10 mouse cellular contexts compared by ENCODE assay signal in the genomic region with DNA sequence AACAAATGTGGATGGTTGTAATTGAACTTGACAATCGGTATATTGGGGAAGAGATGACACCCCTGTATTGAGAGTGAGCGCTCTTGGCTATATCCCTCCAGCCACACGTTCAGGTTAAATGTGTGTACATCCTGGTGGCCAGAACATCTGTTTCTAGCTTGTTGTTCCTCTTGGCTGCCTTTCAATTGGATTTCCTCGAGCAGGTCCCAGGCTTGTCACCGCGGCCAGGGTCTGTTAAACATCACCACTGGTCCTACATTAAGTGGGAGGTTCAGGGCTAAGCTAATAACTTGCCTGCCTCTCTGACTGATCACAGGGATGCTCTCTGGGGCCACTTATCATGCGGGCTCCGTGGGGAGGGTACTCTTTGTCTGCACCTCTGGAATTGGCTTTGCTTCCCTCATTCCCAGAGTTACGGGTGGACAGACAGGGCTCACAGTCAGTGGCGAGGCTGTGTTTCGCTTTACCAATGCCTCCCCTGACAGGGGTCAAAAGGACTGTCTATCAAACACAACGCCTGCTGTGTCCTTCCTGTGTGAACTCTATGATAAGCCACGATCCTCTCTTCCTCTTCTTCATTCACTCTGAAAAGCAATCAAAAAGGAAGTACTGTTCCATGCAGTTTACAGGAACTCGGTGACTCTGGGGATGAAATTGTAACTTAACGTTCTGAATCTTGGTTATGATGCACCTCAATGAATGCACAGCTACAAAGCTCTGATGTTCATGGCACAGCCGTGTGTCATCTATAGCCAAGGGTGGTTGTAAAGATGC. TPM values are rescaled to one million over a fixed set of nuclear protein-coding genes. Genes with fewer than 3 reads are reported as not detected.
DNase-seq lines count a peak whose midpoint lies in the region; ATAC-seq and TF ChIP-seq lines count a peak whose summit lies in the region.
"Had no signal": no experiment of that assay in that cellular context is flagged by ENCODE, and none has a peak within 500 bp of the region (broad histone marks: within the 10 kb centered on the region; RNA-seq: fewer than 3 reads in every experiment).

No protein-coding gene starts in this region.

- H3K4me2 ChIP-seq in heart, postnatal 0 days (ENCODE audit: low read depth, low read length) = peak overlapping the region; percentile 35
- peak overlapping the region; percentile 22; the same call in 1 of the 2 replicates for H3K4me2 ChIP-seq in limb, embryonic 15.5 days

- peak; percentile 22 for DNase-seq in heart, postnatal 0 days (ENCODE audit: low spot score)
- DNase-seq in heart, adult 18-20 months = no peak
- DNase-seq in CD4-positive helper T cell, adult 2 months (ENCODE audit: low read depth, low spot score) = peak; percentile 28
- DNase-seq in embryo, embryonic 11 days = peak; percentile 56
- DNase-seq in gastrocnemius, postnatal 4 days (ENCODE audit: low spot score in 2 of 2) = no peak
- no peak for DNase-seq in cerebellum, postnatal 25 days
- DNase-seq in layer of hippocampus, adult 18-20 months (ENCODE audit: low spot score in 2 of 2) = no peak
- DNase-seq: kidney, postnatal 14 days had no signal

- no peak for ATAC-seq in heart, postnatal 0 days (ENCODE audit: insufficient read depth, low read depth)
- ATAC-seq in limb, embryonic 15.5 days (ENCODE audit: insufficient number of reproducible peaks, low FRiP score, low TSS enrichment, low read depth) = no peak; the same call in 1 of the 2 replicates

- H3K9me3 ChIP-seq in heart, postnatal 0 days (replicated peaks; ENCODE audit: control insufficient read depth, low read length) = no peaks in the 10 kb centered on the region
- no peaks in the 10 kb centered on the region for H3K9me3 ChIP-seq in limb, embryonic 15.5 days
- H3K9me3 ChIP-seq: G1E had no signal

- no peak overlapping the region for H3K9ac ChIP-seq in heart, postnatal 0 days (replicated peaks; ENCODE audit: low read depth, low read length)
- H3K9ac ChIP-seq in limb, embryonic 15.5 days = no peak overlapping the region

- H3K4me1 ChIP-seq in heart, postnatal 0 days (ENCODE audit: control insufficient read depth, insufficient read depth) = 0 out of 2 replicates have a peak, but pooled peaks cover 3% of the 10 kb centered on the region
- H3K4me1 ChIP-seq in limb, embryonic 15.5 days = peaks cover 8% of the 10 kb centered on the region

- no peak for TF ChIP-seq EP300 in heart, postnatal 0 days (IDR thresholded peaks at IDR 0.05; ENCODE audit: low read depth)

- WGBS in heart, postnatal 0 days = 24% methylated on average over 16 of the region's 16 CpGs
- WGBS in limb, embryonic 15.5 days = 31% methylated on average over 16 of the region's 16 CpGs

- no peaks in the 10 kb centered on the region for H3K36me3 ChIP-seq in heart, postnatal 0 days (replicated peaks; ENCODE audit: control insufficient read depth, insufficient read depth, low read length)
- no peaks in the 10 kb centered on the region for H3K36me3 ChIP-seq in limb, embryonic 15.5 days
- H3K36me3 ChIP-seq: G1E had no signal

- no peak for TF ChIP-seq CTCF in heart, postnatal 0 days (IDR thresholded peaks at IDR 0.05; ENCODE audit: low read depth)

- H3K4me3 ChIP-seq in heart, postnatal 0 days (ENCODE audit: low read depth, low read length) = no peak overlapping the region
- H3K4me3 ChIP-seq in limb, embryonic 15.5 days = no peak overlapping the region

- no peak overlapping the region for H3K27ac ChIP-seq in heart, postnatal 0 days (ENCODE audit: low read depth)
- no peak overlapping the region for H3K27ac ChIP-seq in limb, embryonic 15.5 days

- H3K27me3 ChIP-seq in heart, postnatal 0 days (ENCODE audit: control insufficient read depth, insufficient read depth, low read length) = no peaks in the 10 kb centered on the region
- H3K27me3 ChIP-seq in limb, embryonic 15.5 days = peaks cover 14% of the 10 kb centered on the region

RNA-seq across cellular contexts. Expression of a gene that starts 46.6 kb away (rescaled TPM):
- 13.7 and 16.2 TPM in 2 replicates for total RNA-seq in heart, postnatal 0 days (2014; rRNA removed; ENCODE audit: low replicate concordance)
- polyA plus RNA-seq in heart, postnatal 0 days (2015; fragmentation: Nextera tagmentation; extraction: Ambion mirVana) = 7.4 and 8.3 TPM in 2 replicates
- 10 to 100 TPM in 1 of 2 experiments, 1 to 10 TPM in 1; 9.0 to 10.9 TPM for total RNA-seq in heart, adult 18-20 months (2021)
- 15.8 and 17.3 TPM in 2 replicates for polyA plus RNA-seq in limb, embryonic 15.5 days (2015; fragmentation: Nextera tagmentation; extraction: Ambion mirVana)
- 10 to 100 TPM; 10.8 to 12.0 TPM for total RNA-seq in gastrocnemius, postnatal 4 days (2021)
- total RNA-seq in layer of hippocampus, adult 18-20 months (2021) = 10 to 100 TPM; 33.1 to 36.0 TPM

Comparison
In these comparisons a context has a peak if more than half of its experiments do, and no peak if none do; other contexts are left out.
1. DNase-seq: peak in heart, postnatal 0 days (single experiment), CD4-positive helper T cell, adult 2 months (single experiment) and embryo, embryonic 11 days (single experiment); none in heart, adult 18-20 months (0 of 2), gastrocnemius, postnatal 4 days (0 of 2), cerebellum, postnatal 25 days (0 of 2) and layer of hippocampus, adult 18-20 months (0 of 2).